Comparison of ENCODE assay signal across 9 mouse cellular contexts in the genomic region with DNA sequence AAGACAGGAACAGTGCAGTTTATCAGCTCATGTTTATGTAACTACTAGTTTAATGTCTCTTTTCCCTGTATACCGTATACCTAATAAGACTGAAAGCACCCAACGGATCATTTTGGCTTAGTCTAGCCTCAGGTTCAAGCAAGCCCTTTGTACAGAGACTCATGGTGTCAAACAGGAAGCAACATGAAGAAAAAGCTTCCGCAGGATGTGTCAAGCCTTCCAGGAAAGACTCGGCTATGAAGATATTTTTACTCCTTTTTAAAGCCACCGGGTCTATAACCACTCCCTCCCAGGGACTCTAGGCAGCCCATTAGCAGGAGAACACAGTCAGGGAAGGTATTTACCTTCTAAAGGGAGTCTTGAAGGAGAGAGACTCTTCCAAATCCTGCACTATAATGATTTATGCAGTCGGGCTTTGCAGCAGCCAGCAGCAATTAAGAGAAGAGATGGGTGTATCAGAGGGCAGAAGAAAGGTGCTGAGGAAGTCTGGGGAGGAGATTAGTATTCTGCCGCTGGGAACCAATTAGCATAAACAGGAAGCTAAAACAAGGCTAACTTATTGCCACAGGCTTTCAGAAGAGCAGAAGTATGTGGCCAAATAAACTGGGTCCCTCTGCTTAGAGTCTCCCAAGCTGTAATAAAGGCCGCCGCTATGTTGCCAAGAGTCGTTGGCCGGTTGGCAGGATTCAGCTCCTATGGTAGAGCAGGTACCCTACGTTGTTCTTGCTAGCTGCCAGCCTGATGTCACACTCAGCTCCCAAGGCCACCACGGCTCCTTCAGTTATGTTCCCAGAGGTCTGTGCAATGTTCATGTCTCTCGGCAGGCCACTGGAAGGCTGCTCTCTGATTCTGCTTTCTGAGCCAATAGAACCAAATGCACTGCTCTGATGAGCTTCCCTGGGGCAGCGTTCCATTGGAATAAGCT.
DNase-seq lines count a peak whose midpoint lies in the region; ATAC-seq and TF ChIP-seq lines count a peak whose summit lies in the region.
"Had no signal": no experiment of that assay in that cellular context is flagged by ENCODE, and none has a peak within 500 bp of the region (broad histone marks: within the 10 kb centered on the region; RNA-seq: fewer than 3 reads in every experiment).

No protein-coding gene starts in this region.

- no peak for ATAC-seq in heart, embryonic 16.5 days (replicated peaks; ENCODE audit: extremely low read depth, insufficient read depth, low FRiP score)
- ATAC-seq in CD4-positive, CD25-positive, alpha-beta regulatory T cell, adult 4 months = peak; percentile 80
- peak; percentile 73 for ATAC-seq in megakaryocyte progenitor cell, adult 5-6 weeks (replicated peaks; ENCODE audit: poor library complexity)
- no peak for ATAC-seq in forebrain, embryonic 14.5 days
- ATAC-seq in intestine, embryonic 16.5 days = no peak
- ATAC-seq: forebrain, postnatal 0 days had no signal

- peak overlapping the region; percentile 40; the same call in 1 of the 2 replicates for H3K4me2 ChIP-seq in heart, embryonic 16.5 days (ENCODE audit: low read depth, low read length)
- H3K4me2 ChIP-seq in forebrain, embryonic 14.5 days (ENCODE audit: low read length) = no peak overlapping the region
- H3K4me2 ChIP-seq in intestine, embryonic 16.5 days (ENCODE audit: low read depth, low read length) = no peak overlapping the region

- H3K4me1 ChIP-seq in heart, embryonic 16.5 days (ENCODE audit: control insufficient read depth, insufficient read depth, low read length) = 0 out of 2 replicates have a peak, but pooled peaks cover 2% of the 10 kb centered on the region
- peaks cover 17% of the 10 kb centered on the region for H3K4me1 ChIP-seq in cerebellum, adult 2 months (ENCODE audit: control insufficient read depth, insufficient read depth, low read length)
- 0 out of 2 replicates have a peak, but pooled peaks cover 5% of the 10 kb centered on the region for H3K4me1 ChIP-seq in forebrain, embryonic 14.5 days (ENCODE audit: control insufficient read depth, insufficient read depth, low read length)
- H3K4me1 ChIP-seq in intestine, embryonic 16.5 days (ENCODE audit: control insufficient read depth, insufficient read depth, low read length) = peaks cover 4% of the 10 kb centered on the region

- H3K36me3 ChIP-seq in heart, embryonic 16.5 days (ENCODE audit: control insufficient read depth, insufficient read depth) = no peaks in the 10 kb centered on the region
- H3K36me3 ChIP-seq in forebrain, embryonic 14.5 days (ENCODE audit: control insufficient read depth, insufficient read depth, low read length) = no peaks in the 10 kb centered on the region
- no peaks in the 10 kb centered on the region for H3K36me3 ChIP-seq in intestine, embryonic 16.5 days (ENCODE audit: control insufficient read depth, insufficient read depth, low read length)

- no peaks in the 10 kb centered on the region for H3K9me3 ChIP-seq in heart, embryonic 16.5 days (replicated peaks; ENCODE audit: control insufficient read depth, low read length)
- no peaks in the 10 kb centered on the region for H3K9me3 ChIP-seq in forebrain, embryonic 14.5 days (replicated peaks; ENCODE audit: control insufficient read depth, low read length)
- no peaks in the 10 kb centered on the region for H3K9me3 ChIP-seq in intestine, embryonic 16.5 days (ENCODE audit: control insufficient read depth, low read length)

- no peak for TF ChIP-seq CTCF in cerebellum, adult 2 months (IDR thresholded peaks at IDR 0.05; ENCODE audit: borderline replicate concordance, insufficient read depth, low read depth, low read length)

- no peak overlapping the region for H3K4me3 ChIP-seq in heart, embryonic 16.5 days (ENCODE audit: low read length)
- H3K4me3 ChIP-seq in cerebellum, adult 2 months (replicated peaks; ENCODE audit: insufficient read depth, low read depth, low read length) = no peak overlapping the region
- no peak overlapping the region for H3K4me3 ChIP-seq in forebrain, embryonic 14.5 days (ENCODE audit: low read depth, low read length)
- no peak overlapping the region for H3K4me3 ChIP-seq in intestine, embryonic 16.5 days (ENCODE audit: low read length)

- no peak for TF ChIP-seq POLR2A in cerebellum, adult 2 months (IDR thresholded peaks at IDR 0.05; ENCODE audit: borderline replicate concordance, insufficient read depth, low read length)

- no peak overlapping the region for H3K9ac ChIP-seq in heart, embryonic 16.5 days (ENCODE audit: low read length)
- no peak overlapping the region for H3K9ac ChIP-seq in forebrain, embryonic 14.5 days (ENCODE audit: low read length)
- no peak overlapping the region for H3K9ac ChIP-seq in intestine, embryonic 16.5 days (ENCODE audit: low read depth, low read length)
- H3K9ac ChIP-seq: forebrain, postnatal 0 days had no signal

- no peak for DNase-seq in heart, adult 8-10 months (ENCODE audit: low spot score)
- peak; percentile 39 to 44 for DNase-seq in cerebellum, adult 2 months
- no peak for DNase-seq in layer of hippocampus, adult 9-10 months (ENCODE audit: low spot score)
- DNase-seq in forebrain, embryonic 14.5 days (ENCODE audit: low spot score) = no peak
- DNase-seq: forebrain, postnatal 0 days had no signal

- H3K27me3 ChIP-seq in heart, embryonic 16.5 days (ENCODE audit: control insufficient read depth, insufficient read depth, low read length) = no peaks in the 10 kb centered on the region
- no peaks in the 10 kb centered on the region for H3K27me3 ChIP-seq in cerebellum, adult 2 months (ENCODE audit: control insufficient read depth, insufficient read depth, low read length)
- no peaks in the 10 kb centered on the region for H3K27me3 ChIP-seq in forebrain, embryonic 14.5 days (replicated peaks; ENCODE audit: control insufficient read depth, insufficient read depth, low read length)
- no peaks in the 10 kb centered on the region for H3K27me3 ChIP-seq in intestine, embryonic 16.5 days (replicated peaks; ENCODE audit: control insufficient read depth, insufficient read depth, low read length)

- no peak overlapping the region for H3K27ac ChIP-seq in heart, embryonic 16.5 days (ENCODE audit: low read length)
- no peak overlapping the region for H3K27ac ChIP-seq in cerebellum, adult 2 months (ENCODE audit: insufficient read depth, low read length)
- no peak overlapping the region for H3K27ac ChIP-seq in forebrain, embryonic 14.5 days (ENCODE audit: low read depth, low read length)
- no peak overlapping the region for H3K27ac ChIP-seq in intestine, embryonic 16.5 days (ENCODE audit: low read length)

- 61% methylated on average over 15 of the region's 15 CpGs for WGBS in heart, embryonic 16.5 days
- WGBS in cerebellum, adult 2 months = 36% methylated on average over 15 of the region's 15 CpGs
- 63% methylated on average over 15 of the region's 15 CpGs for WGBS in forebrain, embryonic 14.5 days
- WGBS in intestine, embryonic 16.5 days = 61% methylated on average over 15 of the region's 15 CpGs

Comparison
In these comparisons a context has a peak if more than half of its experiments do, and no peak if none do; other contexts are left out.
1. ATAC-seq: peak in CD4-positive, CD25-positive, alpha-beta regulatory T cell, adult 4 months (single experiment) and megakaryocyte progenitor cell, adult 5-6 weeks (single experiment); none in heart, embryonic 16.5 days (single experiment), forebrain, embryonic 14.5 days (single experiment) and intestine, embryonic 16.5 days (single experiment).
2. DNase-seq: peak in cerebellum, adult 2 months (2 of 2); none in heart, adult 8-10 months (single experiment), layer of hippocampus, adult 9-10 months (single experiment) and forebrain, embryonic 14.5 days (single experiment).